Mouse (Mus musculus): ENCODE data around the gene Ralgps1.

DNA sequence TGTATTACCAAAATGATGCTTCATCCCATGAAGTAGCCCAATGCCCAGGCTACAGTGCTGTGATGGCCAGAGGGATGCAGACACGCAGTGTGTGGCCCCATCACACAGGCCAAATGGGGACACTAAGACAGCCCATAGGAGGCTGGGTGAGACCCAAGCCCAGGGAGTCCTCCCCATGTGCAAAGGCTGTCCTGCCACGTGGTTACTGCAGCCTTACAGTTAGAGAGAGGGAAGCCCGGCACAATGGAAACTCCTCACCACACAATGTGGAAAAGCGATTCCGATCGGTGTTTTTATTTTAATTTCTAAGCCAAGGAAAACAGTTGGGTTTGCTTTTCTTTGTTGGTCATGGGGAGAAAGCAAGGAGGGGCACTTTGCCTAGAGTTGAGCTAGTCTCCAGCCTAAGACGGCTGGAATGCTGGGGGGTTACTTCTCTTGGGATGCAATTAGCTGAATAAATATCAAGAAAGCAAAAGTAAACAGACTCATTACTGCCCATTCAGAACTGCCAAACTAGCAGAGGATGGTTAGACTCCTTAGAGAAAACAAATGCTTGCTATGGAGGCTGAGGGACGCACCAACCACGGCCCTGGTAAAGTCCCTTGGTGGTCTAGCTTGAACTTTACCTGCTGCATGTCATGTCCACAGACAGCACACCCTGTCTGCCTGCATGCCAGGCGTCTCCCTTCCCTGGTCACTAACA lies 147.5 kb downstream of the Ralgps1 start:
- TF ChIP-seq POLR2A (IDR thresholded peaks at IDR 0.05; ENCODE audit: low read depth, low read length): no peak
- TF ChIP-seq CTCF (IDR thresholded peaks at IDR 0.05; ENCODE audit: extremely low read depth, insufficient read length, insufficient replicate concordance, low read depth, low read length): no peak
